8 mouse cellular contexts compared by ENCODE assay signal in the genomic region with DNA sequence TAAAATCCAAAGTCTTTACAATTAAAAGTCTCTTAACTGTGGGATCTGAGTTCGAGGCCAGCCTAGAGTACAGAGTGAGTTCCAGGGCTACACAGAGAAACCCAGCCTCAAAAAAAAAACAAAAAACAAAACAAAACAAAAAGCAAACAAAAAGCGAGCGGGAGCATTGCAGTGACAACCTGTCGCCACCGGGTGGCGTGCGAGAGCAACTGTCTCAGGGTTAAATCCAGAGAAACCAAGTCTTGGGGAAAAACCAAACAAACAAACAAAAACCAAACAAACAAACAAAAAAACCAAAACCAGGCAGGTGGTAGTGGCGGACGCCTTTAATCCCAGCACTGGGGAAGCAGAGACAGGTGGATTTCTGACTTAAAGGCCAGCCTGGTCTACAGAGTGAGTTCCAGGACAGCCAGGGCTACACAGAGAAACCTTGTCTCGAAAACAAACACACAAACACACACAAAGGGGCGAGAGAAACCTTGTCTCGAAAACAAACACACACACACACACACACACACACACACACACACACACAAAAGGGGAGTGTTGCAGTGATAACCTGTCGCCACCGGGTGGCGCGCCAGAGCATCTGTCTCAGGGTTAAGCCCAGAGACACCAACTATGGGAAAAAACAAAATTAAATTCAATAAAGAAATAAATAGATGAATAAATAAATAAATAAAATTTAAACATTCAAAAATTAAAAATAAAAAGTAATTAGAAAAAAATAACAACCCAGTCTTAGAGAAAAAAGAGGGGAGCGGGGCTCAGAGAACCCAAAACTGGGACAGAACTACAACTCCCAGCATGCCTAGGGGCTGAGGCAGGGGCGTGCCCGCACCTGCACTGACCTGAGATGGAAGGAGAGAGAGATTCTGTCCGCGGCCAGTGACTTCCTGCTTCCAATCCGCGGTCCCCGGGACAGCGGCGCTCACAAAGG.
DNase-seq lines count a peak whose midpoint lies in the region; ATAC-seq and TF ChIP-seq lines count a peak whose summit lies in the region.

No protein-coding gene starts in this region.

- no peaks in the 10 kb centered on the region for H3K9me3 ChIP-seq in E14TG2a.4 (ENCODE audit: low read length)
- H3K9me3 ChIP-seq in heart, embryonic 14.5 days (ENCODE audit: control insufficient read depth, low read length): no peaks in the 10 kb centered on the region

- H3K4me1 ChIP-seq in E14TG2a.4 (replicated peaks; ENCODE audit: low read depth, low read length): 0 out of 2 replicates have a peak, but pooled peaks cover 3% of the 10 kb centered on the region
- H3K4me1 ChIP-seq in heart, embryonic 14.5 days (ENCODE audit: control insufficient read depth in 2 of 2, insufficient read depth in 2 of 2, low read length in 2 of 2): no peaks in the 10 kb centered on the region

- H3K36me3 ChIP-seq in E14TG2a.4 (ENCODE audit: insufficient read depth, low read length): no peaks in the 10 kb centered on the region
- H3K36me3 ChIP-seq in heart, embryonic 14.5 days (ENCODE audit: control insufficient read depth, insufficient read depth, low read length): no peaks in the 10 kb centered on the region

- peak overlapping the region; percentile 96 for H3K4me3 ChIP-seq in E14TG2a.4 (replicated peaks; ENCODE audit: low read length)
- H3K4me3 ChIP-seq in heart, embryonic 14.5 days (ENCODE audit: control insufficient read depth in 1 of 2, insufficient read depth in 1 of 2, low read depth in 1 of 2, low read length in 2 of 2): peak overlapping the region; percentile 79 to 98
- peak overlapping the region; percentile 90 for H3K4me3 ChIP-seq in layer of hippocampus, adult 2 months

- peak overlapping the region; percentile 73 for H3K9ac ChIP-seq in heart, embryonic 14.5 days (ENCODE audit: low read length)

- ATAC-seq in erythroid progenitor cell, adult 5-6 weeks (replicated peaks; ENCODE audit: low FRiP score, poor library complexity, severe bottlenecking): peak; percentile 91
- peak; percentile 84 for ATAC-seq in heart, embryonic 14.5 days (ENCODE audit: insufficient number of reproducible peaks, insufficient read depth, low FRiP score, low read depth)

- H3K4me2 ChIP-seq in heart, embryonic 14.5 days (ENCODE audit: low read length): peak overlapping the region; percentile 59

- peak; percentile 95 for TF ChIP-seq CTCF in E14TG2a.4 (conservative IDR thresholded peaks at IDR 0.05; ENCODE audit: low read length)
- TF ChIP-seq CTCF in layer of hippocampus, adult 2 months (conservative IDR thresholded peaks at IDR 0.05): peak; percentile 79

- 12% methylated on average over 26 of the region's 26 CpGs for WGBS in heart, embryonic 14.5 days

- H3K27ac ChIP-seq in heart, embryonic 14.5 days (replicated peaks in 1 of 2; ENCODE audit: control insufficient read depth in 1 of 2, insufficient read depth in 1 of 2, low read depth in 2 of 2, low read length in 2 of 2): peak overlapping the region; percentile 79 to 80; a peak in 3 of 4 replicates
- H3K27ac ChIP-seq in layer of hippocampus, adult 2 months: peak overlapping the region; percentile 95

- no peaks in the 10 kb centered on the region for H3K27me3 ChIP-seq in E14TG2a.4 (ENCODE audit: insufficient read depth, low read length)
- H3K27me3 ChIP-seq in heart, embryonic 14.5 days (ENCODE audit: control insufficient read depth, insufficient read depth, low read length): no peaks in the 10 kb centered on the region

- DNase-seq in adrenal gland, postnatal 14 days: peak; percentile 90
- DNase-seq in layer of hippocampus, adult 2 months (ENCODE audit: low spot score in 2 of 2): peak in 1 of 2 experiments; percentile 69
- peak; percentile 17 for DNase-seq in lung, postnatal 10 days
- DNase-seq in ovary, postnatal 36 days (ENCODE audit: low spot score): peak; percentile 50
- peak; percentile 33 for DNase-seq in thymus, postnatal 36 days
